Mouse (Mus musculus) c-Kit-negative CD71-positive TER-119-positive erythroid progenitor cells, embryonic 14.5 days (primary cell): ENCODE measurements around the gene Kif24.

ENCODE experiments used
- DNase-seq: peaks from one replicate; pipeline ENCODE4 v3.0.0-alpha.2; 2013; ENCODE audit warnings: low read depth, low spot score

Kif24 gene

DNA sequence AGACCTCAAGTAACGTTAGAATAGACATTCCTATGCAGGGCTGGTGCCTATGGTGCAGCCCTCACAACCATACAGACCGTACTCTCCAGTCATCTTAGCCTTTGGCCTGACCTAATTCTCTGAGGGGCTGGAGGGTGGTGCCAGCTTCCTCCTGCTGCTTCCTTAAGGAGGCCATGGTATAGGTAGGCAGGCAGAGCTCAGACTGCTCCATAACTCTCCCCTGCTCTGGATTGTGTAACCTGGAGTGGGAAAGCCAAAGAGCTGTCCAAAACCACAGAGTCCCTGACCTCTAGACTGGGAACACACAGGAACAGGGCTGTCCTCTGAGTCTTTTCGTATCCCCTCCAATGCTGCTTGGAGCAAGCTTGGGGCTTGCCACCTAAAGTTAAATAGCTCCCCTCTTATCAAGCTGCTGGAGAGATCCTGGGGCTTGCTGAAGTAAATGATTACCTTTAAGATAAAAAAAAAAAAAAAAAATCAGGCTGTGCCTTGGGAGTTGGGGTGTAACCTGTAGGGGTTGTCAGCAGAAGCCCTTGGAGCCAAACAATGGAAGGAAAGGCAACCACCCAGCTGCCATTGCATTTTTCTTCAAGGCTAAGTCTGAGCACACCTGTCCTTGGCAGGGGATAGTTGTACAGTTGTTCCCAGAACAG, 28.9 kb upstream of the Kif24 start:
- DNase-seq, result no peak

DNA sequence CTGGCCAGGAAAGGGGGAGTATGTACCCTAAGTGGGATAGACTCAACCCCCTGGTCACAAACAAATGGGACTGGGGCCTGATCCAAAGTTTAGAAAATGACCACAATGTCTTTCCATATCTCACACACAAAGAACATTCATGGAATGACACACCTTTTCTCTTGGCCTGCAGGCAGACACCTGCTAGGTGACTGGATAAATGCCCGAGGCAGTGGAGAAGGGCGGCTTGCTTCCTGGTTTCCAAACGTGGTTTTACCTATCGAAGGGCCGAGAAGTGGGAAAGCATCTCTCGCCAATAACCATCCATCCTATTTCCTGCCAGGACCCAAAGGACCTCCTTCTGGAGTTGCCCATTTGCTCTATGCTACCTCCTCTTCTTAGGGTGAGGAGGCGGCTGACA, 28.3 kb upstream of the Kif24 start:
- no peak for DNase-seq

DNA sequence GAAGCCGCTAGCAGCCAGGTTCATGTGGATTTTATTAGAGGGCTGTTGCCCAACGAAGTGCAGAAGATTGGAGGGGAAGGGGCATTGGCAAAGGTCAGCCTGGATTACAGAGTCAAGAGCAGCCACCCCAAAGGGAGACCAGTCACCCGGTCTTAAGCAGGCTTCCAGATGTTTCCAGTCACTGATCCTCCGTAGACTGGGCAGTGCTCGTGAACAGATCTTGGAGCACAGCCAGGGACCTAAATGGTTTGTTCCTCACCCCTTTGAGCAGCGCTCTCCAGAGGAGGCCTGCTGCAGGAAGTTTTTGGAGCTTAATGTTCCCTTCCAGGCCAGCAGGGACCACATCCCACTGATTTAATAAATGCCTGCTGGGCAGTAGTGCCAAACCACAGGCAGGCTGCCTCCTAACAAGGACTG, 16.9 kb upstream of the Kif24 start:
- no peak for DNase-seq

DNA sequence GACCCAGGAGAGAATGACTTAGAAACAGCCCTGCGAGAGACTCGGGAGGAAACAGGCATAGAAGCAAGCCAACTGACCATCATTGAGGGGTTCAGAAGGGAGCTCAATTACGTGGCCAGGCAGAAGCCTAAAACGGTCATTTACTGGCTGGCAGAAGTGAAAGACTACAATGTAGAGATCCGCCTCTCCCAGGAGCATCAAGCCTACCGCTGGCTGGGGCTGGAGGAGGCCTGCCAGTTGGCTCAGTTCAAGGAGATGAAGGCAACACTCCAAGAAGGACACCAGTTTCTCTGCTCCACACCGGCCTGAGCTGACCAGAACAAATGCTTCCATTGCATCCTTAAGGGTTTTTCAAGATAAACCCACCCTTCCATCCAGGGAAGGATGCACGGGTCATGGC, 15.6 kb upstream of the Kif24 start:
- DNase-seq, result no peak

DNA sequence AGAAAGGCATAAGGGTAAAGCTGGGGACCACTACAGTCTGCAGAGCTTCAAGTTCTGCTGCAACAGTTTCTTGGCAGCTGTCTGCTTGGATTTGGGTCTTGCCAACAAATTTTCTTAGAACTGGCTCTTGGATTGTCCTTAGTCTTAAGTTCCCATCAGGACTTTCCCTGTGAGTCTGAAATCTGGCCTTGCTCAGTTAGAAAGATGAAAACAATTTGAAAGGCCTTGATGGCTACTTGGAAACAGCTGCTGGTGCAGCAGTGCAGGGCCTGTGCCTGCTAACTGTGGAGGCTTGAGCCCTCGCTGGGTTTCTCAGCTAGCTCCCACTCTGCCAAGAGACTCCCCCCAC, 14.7 kb upstream of the Kif24 start:
- no peak for DNase-seq

DNA sequence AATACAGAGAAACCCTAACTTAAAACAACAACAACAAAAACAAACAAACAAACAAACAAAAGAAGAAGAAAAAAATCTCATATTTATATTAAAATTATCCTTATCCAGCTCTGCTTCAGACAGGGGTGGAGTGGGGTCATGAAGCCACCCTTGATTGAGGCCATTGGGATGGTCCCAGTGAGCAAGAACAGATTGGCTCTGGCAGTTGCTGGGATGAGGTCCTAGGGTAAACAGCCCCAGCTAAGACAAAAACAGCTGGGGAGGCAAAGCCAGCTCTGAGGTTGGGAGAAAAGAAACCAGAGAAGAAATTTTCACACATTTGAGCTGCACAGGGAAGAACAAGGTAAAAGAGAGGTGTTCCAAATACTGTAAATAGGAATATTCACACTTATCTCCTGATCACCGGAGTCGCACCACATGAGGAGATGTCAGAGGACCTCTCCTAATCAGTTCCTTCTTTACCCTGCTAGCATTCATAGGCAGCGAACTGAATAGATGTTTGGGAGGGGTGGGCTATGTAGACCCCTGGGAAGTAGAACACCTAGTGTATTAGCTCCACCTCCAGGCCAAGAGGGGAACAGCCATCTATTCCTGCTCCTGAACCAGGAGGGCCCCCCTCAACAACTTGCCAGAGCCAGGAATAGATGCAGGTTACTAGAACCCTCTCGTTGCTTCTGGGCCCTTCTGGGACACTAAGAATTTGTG, 14.2 kb upstream of the Kif24 start:
- no peak for DNase-seq

DNA sequence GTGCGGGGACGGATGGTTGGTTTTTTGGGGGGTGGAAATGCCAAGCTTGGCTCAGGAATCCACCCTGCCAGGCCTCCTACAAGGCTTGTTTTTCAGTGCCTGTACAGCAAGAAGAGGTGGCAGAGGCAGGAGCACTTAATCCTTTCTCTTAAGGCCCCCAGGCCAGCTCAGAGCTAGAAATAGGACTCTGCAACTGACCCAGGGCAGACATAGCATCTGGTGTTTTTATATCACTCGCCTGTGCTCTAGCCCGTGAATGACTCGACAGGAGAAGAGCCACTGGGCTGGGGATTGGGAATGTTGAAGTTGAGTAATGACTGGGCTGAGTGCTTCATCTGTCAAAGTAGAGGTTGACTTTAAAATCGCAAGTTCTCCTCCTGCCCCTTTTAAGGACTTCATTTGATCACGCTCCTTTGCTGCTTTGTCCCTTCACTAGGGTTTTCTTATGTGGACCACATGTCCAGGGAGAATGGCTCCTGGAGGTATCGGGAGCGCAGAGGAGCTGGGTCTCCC, 13.0 kb upstream of the Kif24 start:
- no peak for DNase-seq

DNA sequence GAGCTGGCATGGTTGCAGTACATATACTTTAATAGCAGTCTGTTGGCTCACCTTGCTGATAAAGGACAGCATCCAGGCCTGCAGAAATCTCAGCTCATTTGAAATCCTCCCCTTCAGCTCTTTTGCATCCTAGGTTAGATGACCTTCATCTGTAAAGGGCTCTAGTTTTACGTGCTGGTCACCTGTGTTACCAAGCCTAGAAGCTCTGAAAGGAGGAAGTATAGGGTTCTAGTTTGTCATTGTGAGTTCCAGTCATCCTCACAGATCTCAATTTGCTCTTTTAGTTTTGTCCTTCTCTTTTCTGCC, 6.7 kb upstream of the Kif24 start:
- no peak for DNase-seq

DNA sequence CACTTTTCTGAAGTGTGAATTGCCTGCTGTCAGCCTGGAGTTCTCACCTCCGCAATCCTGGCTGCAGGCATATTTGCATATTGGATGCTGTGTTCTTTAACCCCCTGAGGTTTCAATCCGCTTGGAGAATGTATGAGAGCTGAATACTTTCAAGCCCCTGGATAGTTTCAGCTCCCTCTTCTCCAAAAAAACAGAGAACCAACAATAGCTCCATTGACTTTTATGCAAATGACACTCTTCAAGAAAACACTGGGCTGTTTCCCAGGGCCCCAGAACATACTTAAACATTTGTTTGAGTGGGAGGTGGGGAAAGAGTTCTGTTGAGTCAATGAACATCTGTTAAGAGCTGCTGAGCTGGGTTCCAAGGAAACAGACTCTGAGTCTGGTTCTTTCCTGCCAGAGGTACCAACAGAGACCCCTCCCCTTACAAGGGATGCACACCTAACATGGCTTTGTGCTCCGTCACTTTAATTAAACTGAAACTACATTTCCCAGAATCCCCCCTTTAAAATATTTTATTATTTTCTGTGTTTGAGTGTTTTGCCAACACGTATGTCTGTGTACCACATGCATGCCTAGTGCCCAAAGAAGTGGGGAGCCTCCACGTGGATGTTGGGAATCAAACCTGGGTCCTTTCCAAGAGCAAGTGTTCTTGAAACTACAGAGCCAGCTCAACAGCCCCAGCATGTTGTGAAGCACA, 6.1 kb upstream of the Kif24 start:
- DNase-seq, result no peak

DNA sequence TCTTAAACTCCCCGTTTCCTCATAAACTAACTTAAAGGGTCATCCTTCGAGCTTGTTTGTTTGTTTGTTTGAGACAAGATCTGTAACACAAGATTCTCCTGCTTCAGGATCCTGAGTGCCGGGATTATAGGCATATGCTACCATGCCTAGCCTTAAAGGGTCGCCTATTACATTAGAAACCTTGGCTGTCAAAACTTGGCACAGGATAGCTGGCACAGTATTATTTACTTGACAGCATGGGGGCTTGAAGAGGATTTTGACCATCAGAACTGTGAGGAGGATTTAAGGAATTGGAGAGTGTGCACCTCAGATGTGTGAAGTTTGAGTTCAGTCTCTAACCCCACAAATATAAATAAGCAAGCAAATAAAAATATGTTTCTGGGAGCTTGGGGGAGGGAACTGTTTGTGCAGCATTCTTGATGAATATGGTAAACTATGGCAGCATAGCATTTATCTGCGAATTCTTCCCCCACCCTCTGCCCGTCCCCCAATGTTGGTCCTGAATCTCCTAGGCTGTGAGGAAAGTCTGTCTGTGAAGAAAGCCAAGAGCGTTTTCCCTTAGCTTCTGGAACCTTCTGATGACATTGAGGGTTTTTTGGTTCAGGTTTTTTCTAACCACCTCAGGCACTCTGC, 5.5 kb upstream of the Kif24 start:
- DNase-seq, result no peak

DNA sequence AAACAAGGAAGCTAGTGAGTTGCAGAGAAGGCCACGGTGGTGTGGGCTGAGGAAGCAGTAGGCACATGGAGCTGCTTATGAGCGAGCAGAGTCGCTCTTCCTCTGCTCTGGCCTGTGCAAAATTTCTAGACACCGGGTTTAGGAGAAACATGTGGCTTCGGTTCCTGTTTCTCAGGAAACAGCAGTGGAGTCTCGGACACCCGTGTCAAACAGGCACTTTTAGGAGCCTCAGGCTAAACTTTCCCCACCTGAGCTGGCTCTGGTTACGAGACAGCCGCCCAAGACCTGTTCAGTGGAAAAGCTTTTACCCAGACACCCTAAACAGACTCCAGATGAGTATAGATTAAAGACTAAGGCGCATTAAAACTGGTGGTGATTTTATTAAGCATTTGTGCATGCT, 4.5 kb upstream of the Kif24 start:
- no peak for DNase-seq

DNA sequence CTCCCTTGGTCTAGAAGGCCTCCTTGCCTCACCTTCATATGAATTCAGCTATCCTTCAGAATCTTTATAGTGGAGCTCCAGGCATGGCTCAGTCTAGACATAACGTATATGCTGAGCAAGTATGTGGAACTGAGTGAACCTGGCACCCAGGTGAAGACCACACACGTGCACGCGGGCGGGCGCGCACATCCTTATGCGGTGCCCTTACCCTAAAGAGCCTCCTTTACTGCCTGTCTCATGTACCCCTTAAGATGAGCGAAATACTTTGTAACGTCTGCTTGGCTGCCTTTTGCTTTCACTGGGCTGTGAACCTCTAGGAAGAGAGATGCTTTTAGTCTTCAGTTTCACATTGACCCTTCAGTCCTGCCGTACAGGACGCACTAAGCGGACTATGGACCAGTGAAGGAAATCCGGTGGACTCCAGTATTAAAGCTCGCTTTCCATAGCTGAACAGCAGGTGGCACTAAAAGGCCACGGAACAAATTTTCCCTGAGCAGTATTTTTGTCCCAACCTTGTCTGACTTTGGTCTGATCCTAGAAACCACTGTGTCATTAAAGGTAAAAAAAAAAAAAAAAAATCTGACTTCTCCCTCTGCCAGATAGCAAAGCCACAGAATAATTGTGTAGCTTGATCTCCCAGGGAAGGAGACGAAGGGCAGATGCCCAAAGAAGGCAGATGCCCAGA, 3.9 kb upstream of the Kif24 start:
- no peak for DNase-seq

DNA sequence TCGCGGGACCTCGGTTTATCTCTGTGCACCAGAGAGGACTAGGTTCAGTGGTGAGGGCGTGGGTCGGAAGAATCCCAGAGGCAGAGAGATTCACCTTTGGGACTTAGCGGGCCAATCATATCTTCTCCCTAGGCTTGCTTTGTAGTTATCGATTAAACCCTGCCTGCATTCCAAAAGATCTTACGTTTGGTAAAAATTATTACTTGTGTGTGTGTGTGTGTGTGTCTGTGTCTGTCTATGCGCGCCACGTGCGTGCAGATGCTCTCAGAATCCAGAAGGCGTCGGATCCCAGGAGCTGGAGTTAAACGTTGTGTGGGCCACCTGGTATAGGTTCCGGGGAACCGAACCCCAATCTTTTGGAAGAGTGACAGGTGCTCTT, 589 bp upstream of the Kif24 start:
- DNase-seq, result no peak

DNA sequence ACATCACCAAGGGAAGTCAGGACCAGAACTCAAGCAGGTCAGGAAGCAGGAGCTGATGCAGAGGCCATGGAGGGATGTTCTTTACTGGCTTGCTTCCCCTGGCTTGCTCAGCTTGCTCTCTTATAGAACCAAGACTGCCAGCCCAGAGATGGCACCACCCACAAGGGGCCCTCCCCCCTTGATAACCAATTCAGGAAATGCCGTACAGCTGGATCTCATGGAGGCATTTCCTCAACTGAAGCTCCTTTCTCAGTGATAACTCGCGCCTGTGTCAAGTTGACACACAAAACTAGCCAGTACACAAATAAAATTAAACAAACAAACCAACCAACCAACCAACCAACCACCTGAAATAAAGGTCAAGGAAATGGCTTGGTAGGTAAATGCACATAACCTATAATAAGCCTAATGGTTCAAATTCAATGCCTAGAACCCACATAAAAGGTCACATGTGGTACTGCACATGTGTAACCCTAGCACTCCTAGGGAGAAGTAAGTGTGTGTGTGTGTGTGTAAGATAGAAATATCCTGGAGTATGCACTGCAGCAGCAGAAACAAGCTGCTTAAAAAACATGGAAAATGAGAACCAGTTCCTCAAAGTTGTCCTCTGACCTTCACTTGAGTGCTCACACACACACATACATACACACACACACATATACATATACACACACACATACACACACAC, 1.5 kb downstream of the Kif24 start:
- peak; percentile 17 for DNase-seq

DNA sequence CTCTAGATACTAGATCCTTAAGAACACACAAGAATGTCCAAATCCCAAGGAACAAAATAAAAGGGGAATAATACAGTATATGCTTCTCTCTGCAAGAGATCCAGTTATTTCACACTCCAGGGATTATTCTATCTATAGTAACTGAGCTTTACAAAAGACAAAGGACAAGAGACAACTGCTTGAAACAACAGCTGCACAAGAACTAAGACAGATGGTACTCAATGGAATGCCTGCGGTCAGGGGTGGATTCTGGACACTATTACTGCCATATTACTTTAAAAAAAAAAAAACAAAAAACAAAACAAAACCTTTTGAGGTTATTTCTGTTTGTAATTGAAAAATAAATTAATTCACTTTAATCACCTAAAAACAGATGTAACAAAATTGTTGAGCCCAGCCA, 4.0 kb downstream of the Kif24 start:
- no peak for DNase-seq

DNA sequence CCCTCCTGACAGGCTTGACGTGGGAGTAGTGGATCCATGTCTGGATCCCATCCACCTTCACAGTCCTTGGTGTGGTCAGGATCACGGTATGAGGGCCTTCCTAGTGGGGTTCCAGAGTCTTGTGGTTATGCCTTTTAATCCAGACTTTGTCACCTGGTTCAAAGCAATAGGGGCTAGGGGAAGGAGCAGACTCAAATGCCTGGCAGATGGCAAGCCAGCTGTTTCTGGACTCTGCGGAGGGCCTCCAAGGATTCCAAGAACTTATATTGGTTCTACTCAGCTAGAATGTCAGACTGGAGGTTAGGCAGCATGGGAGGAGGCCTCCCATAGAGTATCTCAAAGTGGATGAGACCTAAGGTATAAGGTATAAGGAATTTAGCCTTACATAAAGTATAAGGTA, 17.1 kb downstream of the Kif24 start:
- DNase-seq, result no peak

DNA sequence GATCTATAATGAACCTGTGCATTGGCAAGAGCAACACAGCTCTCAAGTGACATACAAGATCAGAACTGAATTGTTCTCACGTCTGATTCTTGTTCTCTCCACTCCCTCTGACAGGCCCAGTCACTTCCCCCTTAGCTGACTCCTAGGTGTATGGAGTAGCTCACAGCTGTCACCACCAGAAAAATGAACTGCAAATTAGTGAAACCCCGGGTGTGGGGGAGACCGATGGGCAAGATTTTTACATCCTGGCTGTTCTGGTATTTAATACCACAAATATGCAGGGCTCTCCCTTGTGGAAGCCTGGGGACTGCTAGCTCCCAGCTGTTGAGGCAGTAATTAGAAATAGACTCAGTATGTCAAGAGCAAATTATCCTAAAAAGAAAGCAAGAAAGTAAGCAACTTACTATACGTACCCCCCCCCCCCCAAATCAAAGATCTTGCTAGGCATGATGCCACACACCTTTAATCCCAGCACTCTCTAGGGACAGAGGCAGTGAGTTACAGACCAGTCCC, 21.8 kb downstream of the Kif24 start:
- no peak for DNase-seq

DNA sequence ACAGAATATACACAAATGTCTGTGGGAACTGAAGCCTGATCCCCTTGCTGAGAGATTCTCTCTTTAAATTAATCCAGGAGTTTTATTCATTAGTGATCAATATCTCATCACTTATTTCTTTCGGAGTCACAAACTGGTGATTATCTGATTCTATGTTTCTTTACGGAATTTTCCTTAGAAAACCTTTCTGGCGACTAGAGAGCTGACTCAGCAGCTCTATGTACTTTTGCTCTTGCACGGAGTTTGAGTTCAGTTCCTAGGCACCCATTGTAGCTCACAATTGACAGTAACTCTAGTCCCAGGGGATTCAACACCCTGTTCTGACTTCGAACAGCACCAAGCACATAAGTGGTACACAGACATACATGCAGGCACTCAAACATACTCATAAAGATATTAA, 25.8 kb downstream of the Kif24 start:
- no peak for DNase-seq

DNA sequence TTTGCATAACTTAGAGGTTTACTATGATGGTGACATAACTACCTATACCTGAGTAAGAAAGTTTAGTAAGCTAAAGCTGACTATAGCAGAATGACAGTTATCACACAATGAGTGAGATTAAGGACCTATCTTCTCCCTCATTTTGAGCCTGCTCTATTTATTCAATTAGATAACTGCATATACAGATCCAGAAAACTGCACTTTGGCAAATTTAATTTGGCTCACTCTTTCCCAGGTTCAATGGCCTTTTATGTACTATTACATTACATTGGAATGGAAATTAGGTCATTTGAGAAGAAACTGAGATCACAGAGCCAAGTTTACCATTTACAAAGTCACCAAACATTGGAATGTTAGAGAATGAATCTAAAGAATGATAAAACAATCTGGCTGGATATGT, 47.7 kb downstream of the Kif24 start:
- no peak for DNase-seq

DNA sequence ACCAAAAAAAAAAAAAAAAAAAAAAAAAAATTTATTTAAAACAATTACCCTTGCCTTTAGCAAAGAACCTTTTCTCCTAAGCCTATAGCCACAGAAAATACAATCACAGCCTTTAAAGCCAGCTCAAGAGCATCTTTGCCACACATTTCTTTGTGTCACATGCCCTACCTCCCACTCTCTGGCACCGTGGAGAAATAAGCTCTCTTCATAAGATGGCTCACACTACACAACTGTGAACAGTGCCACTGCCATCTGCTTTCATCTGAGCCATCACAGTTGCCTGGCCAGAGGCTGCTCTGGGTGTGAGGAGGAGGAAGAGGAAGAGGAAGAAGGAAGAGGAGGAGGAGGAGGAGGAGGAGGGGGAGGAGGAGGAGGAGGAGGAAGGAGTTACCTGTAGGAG, 55.3 kb downstream of the Kif24 start:
- DNase-seq, result no peak

DNA sequence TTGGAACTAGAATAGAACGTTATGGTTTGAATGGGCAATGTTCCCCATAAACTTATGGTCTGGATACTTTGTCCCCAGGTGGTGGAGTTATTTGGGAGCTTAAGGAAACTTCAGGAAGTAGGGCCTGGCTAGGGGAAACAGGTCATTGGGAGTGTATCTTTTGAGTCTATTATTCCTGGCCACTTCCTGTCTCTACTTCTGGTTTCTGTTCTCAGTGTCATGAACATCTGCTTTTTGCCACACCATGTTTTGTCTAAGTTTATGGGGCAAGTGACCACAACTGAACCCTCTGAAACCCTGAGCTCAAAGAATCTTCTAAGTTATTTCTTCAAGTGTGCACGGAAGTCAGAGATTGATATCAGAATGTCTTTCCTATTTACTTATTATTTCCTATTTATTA, 57.3 kb downstream of the Kif24 start:
- DNase-seq, result no peak
